Mouse (Mus musculus) c-Kit-positive CD71-positive TER-119-positive erythroid progenitor cells, embryonic 14.5 days (primary cell): ENCODE measurements at regions not wholly inside any gene's neighbourhood (a gene's known extent, or its start where the extent isn't known, plus 50 kb on each side); places are given as distances from the start of the nearest gene placed in this dataset.

ENCODE experiments used
- DNase-seq: peaks from one replicate; pipeline ENCODE4 v3.0.0-alpha.2; 2013; ENCODE audit warnings: low spot score

- DNase-seq: no peak
Measured at GRCm38 (mm10) chr9:116283790-116284526, 108.8 kb upstream of the Tgfbr2 start.

- DNase-seq: no peak
Measured at GRCm38 (mm10) chr9:116281654-116282053, 106.5 kb upstream of the Tgfbr2 start.

GRCm38 (mm10) chr9:116280146-116280545, 105.0 kb upstream of the Tgfbr2 start:
- no peak for DNase-seq

GRCm38 (mm10) chr9:116278862-116279261, 103.7 kb upstream of the Tgfbr2 start:
- DNase-seq: no peak

GRCm38 (mm10) chr9:116277736-116278135, 102.6 kb upstream of the Tgfbr2 start:
- no peak for DNase-seq

GRCm38 (mm10) chr9:116276141-116276540, 101.0 kb upstream of the Tgfbr2 start:
- DNase-seq: no peak

GRCm38 (mm10) chr9:116272446-116272845, 97.3 kb upstream of the Tgfbr2 start:
- DNase-seq: no peak

- no peak for DNase-seq
Measured at GRCm38 (mm10) chr9:116270417-116270828, 95.3 kb upstream of the Tgfbr2 start.

GRCm38 (mm10) chr9:116267411-116267810, 92.3 kb upstream of the Tgfbr2 start:
- DNase-seq: no peak

- no peak for DNase-seq
Measured at GRCm38 (mm10) chr9:116263833-116264232, 88.7 kb upstream of the Tgfbr2 start.

GRCm38 (mm10) chr9:116259569-116259968, 84.4 kb upstream of the Tgfbr2 start:
- DNase-seq: no peak

- no peak for DNase-seq
Measured at GRCm38 (mm10) chr9:116253546-116253945, 78.4 kb upstream of the Tgfbr2 start.

- DNase-seq: no peak
Measured at GRCm38 (mm10) chr9:116252788-116253187, 77.6 kb upstream of the Tgfbr2 start.

GRCm38 (mm10) chr9:116249791-116250190, 74.6 kb upstream of the Tgfbr2 start:
- no peak for DNase-seq

GRCm38 (mm10) chr9:116245136-116245535, 70.0 kb upstream of the Tgfbr2 start:
- no peak for DNase-seq

- no peak for DNase-seq
Measured at GRCm38 (mm10) chr9:116244619-116244899, 69.4 kb upstream of the Tgfbr2 start.

- DNase-seq: no peak
Measured at GRCm38 (mm10) chr9:116243775-116244618, 68.8 kb upstream of the Tgfbr2 start.

- DNase-seq: no peak
Measured at GRCm38 (mm10) chr9:116241933-116242526, 66.9 kb upstream of the Tgfbr2 start.

- no peak for DNase-seq
Measured at GRCm38 (mm10) chr9:116241290-116241689, 66.1 kb upstream of the Tgfbr2 start.

- DNase-seq: no peak
Measured at GRCm38 (mm10) chr9:116236836-116237235, 61.7 kb upstream of the Tgfbr2 start.

- no peak for DNase-seq
Measured at GRCm38 (mm10) chr9:116234170-116234569, 59.0 kb upstream of the Tgfbr2 start.

- no peak for DNase-seq
Measured at GRCm38 (mm10) chr9:116232386-116232785, 57.2 kb upstream of the Tgfbr2 start.
